Mouse (Mus musculus): ENCODE measurements at regions not wholly inside any gene's neighbourhood (a gene's known extent, or its start where the extent isn't known, plus 50 kb on each side); places are given as distances from the start of the nearest gene placed in this dataset.

DNA sequence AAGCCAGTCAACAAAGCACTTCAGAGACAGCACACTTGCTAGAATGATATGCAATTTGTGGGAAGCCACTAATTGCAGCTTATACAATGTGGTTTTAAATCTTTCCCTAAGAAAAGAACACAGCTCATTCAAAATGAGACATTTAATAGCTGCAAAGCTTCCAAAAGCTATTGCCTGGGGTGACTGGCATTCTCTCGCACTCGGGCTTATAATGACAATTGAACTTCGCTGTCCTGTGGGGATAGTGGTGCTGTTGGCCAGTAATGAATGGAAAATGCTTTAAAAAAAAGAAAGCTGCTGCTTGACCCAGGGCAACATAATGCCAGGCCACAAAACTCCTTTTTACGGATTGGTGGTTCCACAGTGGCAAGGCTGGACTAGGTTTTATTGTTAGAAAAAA lies 321.0 kb upstream of the Mctp2 start:
- no peaks in the 10 kb centered on the region for H3K4me1 ChIP-seq (replicated peaks; ENCODE audit: insufficient read depth, low read length)
- H3K36me3 ChIP-seq (ENCODE audit: insufficient read depth, low read length), result no peaks in the 10 kb centered on the region
- no peak overlapping the region for H3K27ac ChIP-seq
- ATAC-seq (replicated peaks; ENCODE audit: low FRiP score, low read depth) (no peak), DNase-seq (ENCODE audit: low spot score) (no peak)
- no peak overlapping the region for H3K4me2 ChIP-seq (ENCODE audit: low read length)
- no peak for TF ChIP-seq CTCF (IDR thresholded peaks at IDR 0.05; ENCODE audit: low read depth)
- H3K27me3 ChIP-seq (ENCODE audit: insufficient read depth, low read length), result no peaks in the 10 kb centered on the region
- H3K4me3 ChIP-seq (replicated peaks; ENCODE audit: low read depth, low read length), result no peak overlapping the region
- no peak overlapping the region for H3K9ac ChIP-seq (ENCODE audit: low read depth, low read length)
- 87% methylated on average over 4 of the region's 4 CpGs for WGBS
- no peaks in the 10 kb centered on the region for H3K9me3 ChIP-seq (replicated peaks; ENCODE audit: low read length)

DNA sequence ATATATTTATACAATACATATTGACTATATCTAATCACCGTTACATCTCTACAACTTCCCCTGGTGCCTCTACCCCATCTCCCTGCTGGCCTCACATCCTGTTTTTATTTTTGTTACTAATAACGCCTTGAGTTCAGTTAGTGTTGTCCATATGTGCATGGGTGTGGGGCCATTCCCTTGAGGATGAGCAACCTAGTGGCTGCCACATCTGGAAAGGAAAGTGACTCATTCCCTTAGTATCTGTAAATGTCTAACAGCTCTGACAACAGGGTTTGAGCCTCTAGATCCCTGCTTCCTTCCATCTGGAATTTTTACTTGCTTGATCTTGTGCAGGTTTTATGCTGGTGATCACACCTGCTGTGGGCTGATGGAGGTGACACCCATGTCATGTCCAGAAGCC lies 333.2 kb upstream of the Mctp2 start:
- TF ChIP-seq CTCF (IDR thresholded peaks at IDR 0.05; ENCODE audit: low read depth), result no peak
- Histone ChIP-seq H3K27me3 (ENCODE audit: insufficient read depth, low read length) (no peaks in the 10 kb centered on the region), H3K4me2 (ENCODE audit: low read length) (no peak overlapping the region), H3K27ac (no peak overlapping the region), H3K4me3 (replicated peaks; ENCODE audit: low read depth, low read length) (no peak overlapping the region), H3K9me3 (replicated peaks; ENCODE audit: low read length) (no peaks in the 10 kb centered on the region), H3K36me3 (ENCODE audit: insufficient read depth, low read length) (no peaks in the 10 kb centered on the region), H3K9ac (ENCODE audit: low read depth, low read length) (no peak overlapping the region), H3K4me1 (replicated peaks; ENCODE audit: insufficient read depth, low read length) (no peaks in the 10 kb centered on the region)
- DNase-seq (ENCODE audit: low spot score) (no peak), ATAC-seq (replicated peaks; ENCODE audit: low FRiP score, low read depth) (no peak)
- WGBS, result 78% methylated on average over 2 of the region's 2 CpGs

DNA sequence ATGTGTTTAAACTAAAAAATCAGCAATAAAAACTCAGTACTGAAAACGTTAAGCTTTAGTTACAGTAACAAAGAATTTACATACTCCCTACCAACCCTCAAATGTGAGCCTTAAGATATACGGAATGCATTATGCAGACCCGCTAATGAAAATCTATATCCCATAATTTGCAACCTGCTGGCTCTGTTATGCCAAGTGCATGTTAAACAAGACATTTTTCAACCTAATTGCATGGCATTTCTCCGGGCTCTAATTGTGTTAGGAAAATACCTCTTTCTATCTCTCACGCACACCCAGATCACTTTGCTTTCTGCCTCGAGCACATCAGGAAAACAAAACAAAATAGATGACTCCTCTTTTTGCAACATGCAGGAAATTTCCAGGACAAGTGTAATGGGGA lies 368.6 kb upstream of the Mctp2 start:
- Histone ChIP-seq H3K27me3 (ENCODE audit: insufficient read depth, low read length) (no peaks in the 10 kb centered on the region), H3K4me3 (replicated peaks; ENCODE audit: low read depth, low read length) (no peak overlapping the region), H3K27ac (no peak overlapping the region), H3K9ac (ENCODE audit: low read depth, low read length) (no peak overlapping the region), H3K4me2 (ENCODE audit: low read length) (no peak overlapping the region), H3K4me1 (replicated peaks; ENCODE audit: insufficient read depth, low read length) (no peaks in the 10 kb centered on the region), H3K9me3 (replicated peaks; ENCODE audit: low read length) (no peaks in the 10 kb centered on the region), H3K36me3 (ENCODE audit: insufficient read depth, low read length) (no peaks in the 10 kb centered on the region)
- DNase-seq (ENCODE audit: low spot score) (no peak), ATAC-seq (replicated peaks; ENCODE audit: low FRiP score, low read depth) (no peak)
- 62% methylated on average over 6 of the region's 6 CpGs for WGBS
- no peak for TF ChIP-seq CTCF (IDR thresholded peaks at IDR 0.05; ENCODE audit: low read depth)

DNA sequence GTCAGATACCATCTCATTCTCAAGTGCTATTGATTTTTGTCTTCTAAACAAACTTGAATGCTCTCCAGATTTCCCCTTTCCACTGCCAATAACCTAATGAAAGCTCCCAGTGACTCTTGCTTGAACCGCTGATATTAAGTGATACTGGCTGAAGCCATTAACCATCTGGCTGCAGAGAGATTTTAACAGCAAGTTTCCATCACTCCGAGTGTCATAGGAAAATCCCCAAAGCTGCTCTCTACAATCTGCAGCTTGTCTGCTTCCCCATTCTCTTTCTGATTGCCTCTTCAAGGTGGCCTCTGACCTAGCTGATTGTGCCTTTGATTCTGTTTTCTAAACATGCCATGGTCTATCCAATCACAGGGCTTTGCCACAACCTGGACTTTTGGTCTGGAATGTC lies 379.4 kb upstream of the Mctp2 start:
- DNase-seq (ENCODE audit: low spot score) (no peak), ATAC-seq (replicated peaks; ENCODE audit: low FRiP score, low read depth) (no peak)
- no peak overlapping the region for H3K4me3 ChIP-seq (replicated peaks; ENCODE audit: low read depth, low read length)
- no peak overlapping the region for H3K9ac ChIP-seq (ENCODE audit: low read depth, low read length)
- no peaks in the 10 kb centered on the region for H3K4me1 ChIP-seq (replicated peaks; ENCODE audit: insufficient read depth, low read length)
- no peaks in the 10 kb centered on the region for H3K27me3 ChIP-seq (ENCODE audit: insufficient read depth, low read length)
- TF ChIP-seq CTCF (IDR thresholded peaks at IDR 0.05; ENCODE audit: low read depth), result no peak
- no peak overlapping the region for H3K4me2 ChIP-seq (ENCODE audit: low read length)
- WGBS, result 51% methylated on average over 2 of the region's 2 CpGs
- H3K9me3 ChIP-seq (replicated peaks; ENCODE audit: low read length), result no peaks in the 10 kb centered on the region
- no peaks in the 10 kb centered on the region for H3K36me3 ChIP-seq (ENCODE audit: insufficient read depth, low read length)
- no peak overlapping the region for H3K27ac ChIP-seq

DNA sequence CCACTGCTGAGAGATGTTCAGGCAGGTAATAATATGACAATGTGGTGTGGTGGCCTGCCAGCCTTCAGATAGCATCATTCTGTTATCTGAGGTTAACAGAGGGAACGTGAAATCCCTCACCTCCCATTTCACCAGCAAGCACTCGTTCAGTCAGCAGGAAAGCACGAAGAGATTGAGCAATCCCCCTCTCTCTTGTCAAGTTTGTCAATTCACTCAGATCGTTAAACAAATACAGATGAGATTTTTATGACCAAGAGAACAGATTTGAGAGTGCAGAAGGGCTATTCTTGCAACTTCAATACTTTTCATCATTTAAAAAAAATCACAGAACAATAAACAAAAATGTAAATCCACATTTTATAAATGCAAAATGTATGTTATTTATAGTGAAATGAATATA lies 380.9 kb upstream of the Mctp2 start:
- Histone ChIP-seq H3K9ac (ENCODE audit: low read depth, low read length) (no peak overlapping the region), H3K4me3 (replicated peaks; ENCODE audit: low read depth, low read length) (no peak overlapping the region), H3K27me3 (ENCODE audit: insufficient read depth, low read length) (no peaks in the 10 kb centered on the region), H3K36me3 (ENCODE audit: insufficient read depth, low read length) (no peaks in the 10 kb centered on the region), H3K4me2 (ENCODE audit: low read length) (no peak overlapping the region), H3K27ac (no peak overlapping the region), H3K9me3 (replicated peaks; ENCODE audit: low read length) (no peaks in the 10 kb centered on the region), H3K4me1 (replicated peaks; ENCODE audit: insufficient read depth, low read length) (no peaks in the 10 kb centered on the region)
- 49% methylated on average over 4 of the region's 4 CpGs for WGBS
- TF ChIP-seq CTCF (IDR thresholded peaks at IDR 0.05; ENCODE audit: low read depth), result no peak
- ATAC-seq (replicated peaks; ENCODE audit: low FRiP score, low read depth) (no peak), DNase-seq (ENCODE audit: low spot score) (no peak)

DNA sequence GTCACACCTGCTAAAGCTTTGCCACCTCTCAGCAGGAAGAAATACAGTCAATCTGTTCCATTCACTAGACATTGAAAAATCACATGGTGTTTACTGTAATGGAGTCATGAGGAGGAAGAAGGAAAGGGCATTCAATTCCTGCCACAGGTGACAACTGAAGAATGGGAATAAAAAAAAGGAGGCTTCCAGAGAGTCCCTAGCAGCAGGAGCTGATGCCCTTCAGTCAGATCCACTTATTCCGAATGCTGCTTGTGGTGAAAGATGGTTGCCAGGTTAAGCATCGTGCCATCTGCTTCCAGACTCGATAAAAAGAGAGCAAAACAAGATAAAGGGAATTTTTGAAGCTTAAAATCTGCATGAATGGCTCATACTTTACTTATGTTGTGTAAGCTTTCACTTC lies 385.0 kb upstream of the Mctp2 start:
- no peak for ATAC-seq (replicated peaks; ENCODE audit: low FRiP score, low read depth)
- Histone ChIP-seq H3K4me1 (replicated peaks; ENCODE audit: insufficient read depth, low read length) (no peaks in the 10 kb centered on the region), H3K9ac (ENCODE audit: low read depth, low read length) (no peak overlapping the region), H3K4me3 (replicated peaks; ENCODE audit: low read depth, low read length) (no peak overlapping the region), H3K9me3 (replicated peaks; ENCODE audit: low read length) (no peaks in the 10 kb centered on the region), H3K36me3 (ENCODE audit: insufficient read depth, low read length) (no peaks in the 10 kb centered on the region), H3K27me3 (ENCODE audit: insufficient read depth, low read length) (no peaks in the 10 kb centered on the region), H3K27ac (no peak overlapping the region), H3K4me2 (ENCODE audit: low read length) (no peak overlapping the region)
- WGBS, result 80% methylated on average over 3 of the region's 3 CpGs
- DNase-seq (ENCODE audit: low spot score), result no peak
- TF ChIP-seq CTCF (IDR thresholded peaks at IDR 0.05; ENCODE audit: low read depth), result no peak

DNA sequence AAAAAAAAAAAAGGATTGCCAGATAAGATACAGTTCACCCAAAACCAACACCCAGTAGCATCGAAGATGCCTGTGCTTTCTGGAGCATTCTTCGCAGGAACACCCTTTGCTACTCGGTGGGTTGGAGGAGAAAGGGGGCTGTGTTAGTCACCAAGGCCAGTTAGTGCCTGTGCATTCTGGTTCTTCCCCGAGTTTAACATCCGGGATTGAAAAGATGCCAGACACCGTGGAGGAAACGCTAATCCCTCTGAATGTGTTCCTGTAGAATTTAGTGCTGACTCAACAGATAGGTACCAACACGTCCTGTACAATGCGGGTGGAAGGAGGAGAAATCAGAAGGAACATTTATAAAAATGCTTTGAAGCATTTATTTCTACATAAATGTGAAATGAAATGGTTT lies 385.5 kb upstream of the Mctp2 start:
- Histone ChIP-seq H3K4me1 (replicated peaks; ENCODE audit: insufficient read depth, low read length) (no peaks in the 10 kb centered on the region), H3K4me3 (replicated peaks; ENCODE audit: low read depth, low read length) (no peak overlapping the region), H3K27ac (no peak overlapping the region), H3K9ac (ENCODE audit: low read depth, low read length) (no peak overlapping the region), H3K36me3 (ENCODE audit: insufficient read depth, low read length) (no peaks in the 10 kb centered on the region), H3K27me3 (ENCODE audit: insufficient read depth, low read length) (no peaks in the 10 kb centered on the region), H3K9me3 (replicated peaks; ENCODE audit: low read length) (no peaks in the 10 kb centered on the region), H3K4me2 (ENCODE audit: low read length) (no peak overlapping the region)
- no peak for TF ChIP-seq CTCF (IDR thresholded peaks at IDR 0.05; ENCODE audit: low read depth)
- WGBS, result 75% methylated on average over 9 of the region's 9 CpGs
- ATAC-seq (replicated peaks; ENCODE audit: low FRiP score, low read depth) (no peak), DNase-seq (ENCODE audit: low spot score) (no peak)
